Mouse (Mus musculus): Measurements from ENCODE around the gene Rgs13. TPM values are rescaled to one million over a fixed set of nuclear protein-coding genes. Genes with fewer than 3 reads are reported as not detected.
A peak's percentile ranks its signal among the peaks of the same experiment; 100 is the strongest.

The Rgs13 gene
- polyA plus RNA-seq, 1 experiment: not detected

- TF ChIP-seq POLR2A (IDR thresholded peaks at IDR 0.05; ENCODE audit: insufficient read depth, low read length): no peak
- TF ChIP-seq CTCF (IDR thresholded peaks at IDR 0.05; ENCODE audit: low read depth, low read length): peak; percentile 18
- Histone ChIP-seq H3K27ac (ENCODE audit: insufficient read depth, low read length) (no peak overlapping the region), H3K4me3 (ENCODE audit: low read depth, low read length) (no peak overlapping the region)
Observed at GRCm38 (mm10) chr1:144179559-144179958, 2.4 kb upstream of the Rgs13 start.

DNA sequence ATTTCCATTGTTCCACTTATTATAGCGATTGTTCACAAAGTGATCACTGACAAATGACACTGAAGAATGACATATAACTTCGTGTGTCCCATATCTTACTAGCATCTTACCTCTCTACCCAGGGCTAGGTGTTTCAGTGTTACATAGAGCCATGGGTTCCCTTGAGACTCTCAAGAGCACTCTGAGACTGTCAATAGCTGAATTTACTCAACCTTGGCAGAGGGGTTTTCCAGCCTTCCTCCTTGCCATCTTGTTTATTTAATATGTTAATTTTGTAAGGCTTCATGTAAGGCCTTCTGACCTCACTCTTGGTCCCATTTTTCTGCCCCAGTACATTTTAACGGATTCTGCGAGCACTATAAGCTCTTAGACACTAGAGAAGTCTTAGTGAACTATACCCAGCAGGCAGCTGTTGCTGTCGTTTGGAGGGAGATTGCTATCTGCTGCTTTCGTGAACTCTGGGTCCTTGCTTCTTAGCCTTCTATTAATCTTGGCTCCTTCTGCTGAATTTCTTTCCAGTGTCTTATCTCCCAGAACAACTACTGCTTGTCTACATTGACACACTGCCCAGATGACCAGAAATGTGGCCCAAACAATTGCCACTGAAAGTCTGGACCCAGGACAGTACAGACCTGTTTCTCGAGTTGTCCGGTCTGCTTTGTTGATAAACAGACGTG lies 1.2 kb upstream of the Rgs13 start:
- TF ChIP-seq CTCF (IDR thresholded peaks at IDR 0.05; ENCODE audit: low read depth, low read length) (no peak), POLR2A (IDR thresholded peaks at IDR 0.05; ENCODE audit: insufficient read depth, low read length) (no peak), EP300 (IDR thresholded peaks at IDR 0.05; ENCODE audit: insufficient read depth, low read depth, low read length) (no peak)
- no peaks in the 10 kb centered on the region for H3K4me1 ChIP-seq (ENCODE audit: control insufficient read depth, insufficient read depth, low read length)
- H3K27me3 ChIP-seq (ENCODE audit: control insufficient read depth, insufficient read depth, low read length, poor library complexity, severe bottlenecking): no peaks in the 10 kb centered on the region
- H3K9me3 ChIP-seq (replicated peaks; ENCODE audit: control insufficient read depth, insufficient read depth, low read length, poor library complexity, severe bottlenecking): no peaks in the 10 kb centered on the region
- H3K27ac ChIP-seq (ENCODE audit: insufficient read depth, low read length): no peak overlapping the region
- no peaks in the 10 kb centered on the region for H3K36me3 ChIP-seq (ENCODE audit: control insufficient read depth, insufficient read depth, low read length, poor library complexity, severe bottlenecking)
- H3K9ac ChIP-seq (ENCODE audit: low read depth, poor library complexity, severe bottlenecking): no peak overlapping the region
- H3K4me3 ChIP-seq (ENCODE audit: low read depth, low read length): no peak overlapping the region

More at GRCm38 (mm10) chr1:144179559-144179958, 2.4 kb upstream of the Rgs13 start:
- Histone ChIP-seq H3K9me3 (replicated peaks; ENCODE audit: control insufficient read depth, insufficient read depth, low read length, poor library complexity, severe bottlenecking) (no peaks in the 10 kb centered on the region), H3K27me3 (ENCODE audit: control insufficient read depth, insufficient read depth, low read length, poor library complexity, severe bottlenecking) (no peaks in the 10 kb centered on the region), H3K36me3 (ENCODE audit: control insufficient read depth, insufficient read depth, low read length, poor library complexity, severe bottlenecking) (no peaks in the 10 kb centered on the region), H3K4me1 (ENCODE audit: control insufficient read depth, insufficient read depth, low read length) (no peaks in the 10 kb centered on the region), H3K9ac (ENCODE audit: low read depth, poor library complexity, severe bottlenecking) (no peak overlapping the region)

DNA sequence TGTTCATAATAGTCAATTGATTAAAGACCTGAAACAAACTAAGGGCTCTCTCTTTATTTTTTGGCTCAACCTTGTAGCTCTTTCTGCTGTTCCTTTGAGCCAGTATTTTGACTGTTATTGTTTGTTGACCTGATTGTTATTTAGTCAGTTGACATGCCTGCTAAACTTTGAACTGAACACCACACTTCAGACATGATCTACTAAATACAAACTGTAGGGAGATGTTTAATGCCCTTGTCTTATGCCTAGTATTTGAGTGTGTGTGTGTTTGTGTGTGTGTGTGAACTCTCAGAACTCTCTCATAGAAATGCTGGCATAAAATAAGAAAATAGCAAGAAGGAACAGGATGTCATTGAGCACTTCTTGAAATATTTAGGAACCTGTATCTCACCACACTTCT lies 448 bp upstream of the Rgs13 start:
- TF ChIP-seq POLR2A (IDR thresholded peaks at IDR 0.05; ENCODE audit: insufficient read depth, low read length): no peak
- no peak for TF ChIP-seq CTCF (IDR thresholded peaks at IDR 0.05; ENCODE audit: low read depth, low read length)
- TF ChIP-seq EP300 (IDR thresholded peaks at IDR 0.05; ENCODE audit: insufficient read depth, low read depth, low read length): no peak
- H3K4me3 ChIP-seq (ENCODE audit: low read depth, low read length): no peak overlapping the region
- H3K4me1 ChIP-seq (ENCODE audit: control insufficient read depth, insufficient read depth, low read length): no peaks in the 10 kb centered on the region

GRCm38 (mm10) chr1:144174760-144175159 lies 2.4 kb downstream of the Rgs13 start:
- TF ChIP-seq POLR2A (IDR thresholded peaks at IDR 0.05; ENCODE audit: insufficient read depth, low read length) (no peak), CTCF (IDR thresholded peaks at IDR 0.05; ENCODE audit: low read depth, low read length) (no peak), EP300 (IDR thresholded peaks at IDR 0.05; ENCODE audit: insufficient read depth, low read depth, low read length) (no peak)
- H3K9ac ChIP-seq (ENCODE audit: low read depth, poor library complexity, severe bottlenecking): no peak overlapping the region
- no peak overlapping the region for H3K4me3 ChIP-seq (ENCODE audit: low read depth, low read length)
- H3K36me3 ChIP-seq (ENCODE audit: control insufficient read depth, insufficient read depth, low read length, poor library complexity, severe bottlenecking): no peaks in the 10 kb centered on the region
- H3K27me3 ChIP-seq (ENCODE audit: control insufficient read depth, insufficient read depth, low read length, poor library complexity, severe bottlenecking): no peaks in the 10 kb centered on the region
- H3K4me1 ChIP-seq (ENCODE audit: control insufficient read depth, insufficient read depth, low read length): no peaks in the 10 kb centered on the region
- H3K9me3 ChIP-seq (replicated peaks; ENCODE audit: control insufficient read depth, insufficient read depth, low read length, poor library complexity, severe bottlenecking): no peaks in the 10 kb centered on the region
- H3K27ac ChIP-seq (ENCODE audit: insufficient read depth, low read length): no peak overlapping the region

More for the DNA sequence above, 448 bp upstream of the Rgs13 start:
- Histone ChIP-seq H3K9ac (ENCODE audit: low read depth, poor library complexity, severe bottlenecking) (no peak overlapping the region), H3K36me3 (ENCODE audit: control insufficient read depth, insufficient read depth, low read length, poor library complexity, severe bottlenecking) (no peaks in the 10 kb centered on the region), H3K27ac (ENCODE audit: insufficient read depth, low read length) (no peak overlapping the region), H3K9me3 (replicated peaks; ENCODE audit: control insufficient read depth, insufficient read depth, low read length, poor library complexity, severe bottlenecking) (no peaks in the 10 kb centered on the region), H3K27me3 (ENCODE audit: control insufficient read depth, insufficient read depth, low read length, poor library complexity, severe bottlenecking) (no peaks in the 10 kb centered on the region)

DNA sequence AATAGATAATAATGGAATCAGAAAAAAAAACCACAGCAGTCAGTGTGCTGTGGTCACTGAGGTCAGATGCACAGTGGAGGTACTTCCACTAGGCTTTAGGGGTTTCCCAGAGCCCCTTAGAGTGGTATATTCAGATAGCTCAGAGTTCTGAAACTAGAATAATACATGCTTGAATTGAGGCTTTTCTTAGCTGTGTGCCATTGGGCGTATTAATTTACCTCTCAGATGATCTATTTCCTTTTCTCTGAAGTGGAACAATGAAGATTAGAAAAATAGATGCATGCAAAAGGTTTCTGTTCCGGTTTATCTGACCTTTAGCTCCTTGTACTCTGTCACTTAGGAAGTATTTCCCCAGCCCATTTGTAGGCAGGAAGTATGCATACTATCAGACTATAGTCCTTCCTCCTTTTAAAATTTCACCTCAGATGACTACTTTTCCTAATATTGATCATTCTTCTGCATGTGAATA lies 3.6 kb downstream of the Rgs13 start:
- Histone ChIP-seq H3K27me3 (ENCODE audit: control insufficient read depth, insufficient read depth, low read length, poor library complexity, severe bottlenecking) (no peaks in the 10 kb centered on the region), H3K9me3 (replicated peaks; ENCODE audit: control insufficient read depth, insufficient read depth, low read length, poor library complexity, severe bottlenecking) (no peaks in the 10 kb centered on the region), H3K4me3 (ENCODE audit: low read depth, low read length) (no peak overlapping the region), H3K27ac (ENCODE audit: insufficient read depth, low read length) (no peak overlapping the region), H3K4me1 (ENCODE audit: control insufficient read depth, insufficient read depth, low read length) (no peaks in the 10 kb centered on the region), H3K36me3 (ENCODE audit: control insufficient read depth, insufficient read depth, low read length, poor library complexity, severe bottlenecking) (no peaks in the 10 kb centered on the region), H3K9ac (ENCODE audit: low read depth, poor library complexity, severe bottlenecking) (no peak overlapping the region)
- TF ChIP-seq CTCF (IDR thresholded peaks at IDR 0.05; ENCODE audit: low read depth, low read length) (no peak), EP300 (IDR thresholded peaks at IDR 0.05; ENCODE audit: insufficient read depth, low read depth, low read length) (no peak), POLR2A (IDR thresholded peaks at IDR 0.05; ENCODE audit: insufficient read depth, low read length) (no peak)

GRCm38 (mm10) chr1:144168921-144169320 lies 8.3 kb downstream of the Rgs13 start:
- Histone ChIP-seq H3K27ac (ENCODE audit: insufficient read depth, low read length) (no peak overlapping the region), H3K9me3 (replicated peaks; ENCODE audit: control insufficient read depth, insufficient read depth, low read length, poor library complexity, severe bottlenecking) (no peaks in the 10 kb centered on the region), H3K27me3 (ENCODE audit: control insufficient read depth, insufficient read depth, low read length, poor library complexity, severe bottlenecking) (no peaks in the 10 kb centered on the region), H3K4me3 (ENCODE audit: low read depth, low read length) (no peak overlapping the region), H3K9ac (ENCODE audit: low read depth, poor library complexity, severe bottlenecking) (no peak overlapping the region), H3K4me1 (ENCODE audit: control insufficient read depth, insufficient read depth, low read length) (no peaks in the 10 kb centered on the region), H3K36me3 (ENCODE audit: control insufficient read depth, insufficient read depth, low read length, poor library complexity, severe bottlenecking) (no peaks in the 10 kb centered on the region)
- TF ChIP-seq CTCF (IDR thresholded peaks at IDR 0.05; ENCODE audit: low read depth, low read length) (no peak), POLR2A (IDR thresholded peaks at IDR 0.05; ENCODE audit: insufficient read depth, low read length) (no peak), EP300 (IDR thresholded peaks at IDR 0.05; ENCODE audit: insufficient read depth, low read depth, low read length) (no peak)

Data from ES-Bruce4 (cell line).